Mouse (Mus musculus) embryo, embryonic 11.5 days (tissue): ENCODE data around the gene Galnt9.
A peak's percentile ranks its signal among the peaks of the same experiment; 100 is the strongest.

ENCODE experiments used
- DNase-seq: peaks from one replicate; pipeline ENCODE4 v3.0.0-alpha.2; 2012; ENCODE audit warnings: low read depth, low spot score

The Galnt9 gene

DNA sequence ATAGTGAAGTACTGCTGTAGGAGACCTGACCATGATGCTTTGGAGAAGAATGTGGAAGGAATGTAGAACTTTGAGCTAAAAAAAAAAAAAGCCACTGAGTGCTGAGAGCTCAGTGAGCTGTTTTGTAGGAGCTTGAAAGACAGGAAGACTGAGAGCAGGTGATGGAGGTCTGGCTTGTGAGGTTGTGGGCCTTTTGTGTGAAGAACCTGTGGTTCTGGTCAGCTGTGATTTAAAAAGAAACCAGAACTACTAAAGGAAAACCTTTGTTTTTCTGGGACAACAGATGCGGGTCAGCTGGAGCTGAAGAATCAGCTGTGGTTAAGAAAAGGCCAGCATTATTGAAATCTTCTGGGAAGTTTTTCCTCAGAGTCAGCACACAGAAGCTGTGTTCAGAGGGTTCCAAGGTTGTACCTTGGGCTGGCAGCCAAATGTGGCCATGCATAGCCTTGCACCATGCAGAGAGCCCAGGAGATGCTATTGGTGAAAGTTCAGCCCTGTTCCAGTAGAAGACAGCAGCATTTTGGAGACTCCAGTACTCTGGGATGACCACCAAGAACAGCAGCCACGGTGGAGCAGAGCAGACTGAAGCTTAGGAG is 85.5 kb downstream of the Galnt9 start:
- DNase-seq, result no peak

GRCm38 (mm10) chr5:110635951-110636707 is 92.0 kb downstream of the Galnt9 start:
- no peak for DNase-seq

GRCm38 (mm10) chr5:110638306-110639074 is 94.3 kb downstream of the Galnt9 start:
- DNase-seq, result no peak

GRCm38 (mm10) chr5:110639459-110639858 is 95.3 kb downstream of the Galnt9 start:
- DNase-seq, result peak; percentile 64

GRCm38 (mm10) chr5:110646377-110646776 is 102.2 kb downstream of the Galnt9 start:
- DNase-seq, result no peak

- DNase-seq, result peak; percentile 94
These were observed 108.8 kb downstream of the Galnt9 start, which contains the start of the genes Noc4l and Ddx51 for GRCm38 (mm10) chr5:110652719-110653648. Gene Noc4l (minus strand): TSS chr5:110653417. Gene Ddx51 (plus strand): TSS chr5:110653451.

DNA sequence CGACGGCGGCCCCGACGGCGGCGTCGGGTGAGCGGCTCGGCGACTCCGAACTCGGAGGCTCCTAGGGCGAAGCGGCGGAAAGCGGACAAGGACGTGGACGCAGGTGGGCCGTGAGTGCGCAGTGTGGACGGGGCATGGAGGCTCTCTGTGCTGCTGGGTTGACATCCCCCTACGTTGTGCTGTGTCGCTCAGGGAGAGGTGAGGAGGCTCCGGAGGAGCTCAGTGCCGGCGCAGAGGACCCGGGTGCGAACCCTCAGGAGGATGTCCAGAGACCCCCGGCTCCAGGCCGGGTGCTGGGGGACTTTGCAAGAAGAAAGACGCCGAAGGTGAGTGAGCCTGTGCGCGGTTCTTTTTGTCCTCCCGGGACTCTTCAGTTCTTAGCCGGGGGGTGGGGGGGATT is 109.5 kb downstream of the Galnt9 start:
- no peak for DNase-seq

DNA sequence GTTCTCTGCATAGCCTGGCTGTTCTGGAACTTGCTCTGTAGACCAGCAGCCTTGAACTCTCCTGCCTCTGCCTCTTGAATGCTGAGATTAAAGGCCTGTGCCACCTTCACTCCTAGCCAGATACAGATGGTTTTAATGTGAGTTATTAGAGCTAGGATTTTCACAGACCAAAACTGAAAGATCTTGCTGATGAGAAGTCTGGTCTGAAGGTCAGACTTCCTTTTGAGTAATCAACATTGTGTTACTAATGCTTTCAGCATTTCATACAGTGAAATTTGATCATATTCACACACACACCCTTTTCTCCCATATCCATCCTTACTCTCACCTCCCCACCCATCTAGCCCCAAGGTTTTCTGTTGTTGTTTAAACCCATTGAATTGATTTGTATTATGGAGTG is 115.5 kb downstream of the Galnt9 start:
- DNase-seq, result no peak

- DNase-seq, result no peak
These were observed 119.9 kb downstream of the Galnt9 start for GRCm38 (mm10) chr5:110664041-110664440.

DNA sequence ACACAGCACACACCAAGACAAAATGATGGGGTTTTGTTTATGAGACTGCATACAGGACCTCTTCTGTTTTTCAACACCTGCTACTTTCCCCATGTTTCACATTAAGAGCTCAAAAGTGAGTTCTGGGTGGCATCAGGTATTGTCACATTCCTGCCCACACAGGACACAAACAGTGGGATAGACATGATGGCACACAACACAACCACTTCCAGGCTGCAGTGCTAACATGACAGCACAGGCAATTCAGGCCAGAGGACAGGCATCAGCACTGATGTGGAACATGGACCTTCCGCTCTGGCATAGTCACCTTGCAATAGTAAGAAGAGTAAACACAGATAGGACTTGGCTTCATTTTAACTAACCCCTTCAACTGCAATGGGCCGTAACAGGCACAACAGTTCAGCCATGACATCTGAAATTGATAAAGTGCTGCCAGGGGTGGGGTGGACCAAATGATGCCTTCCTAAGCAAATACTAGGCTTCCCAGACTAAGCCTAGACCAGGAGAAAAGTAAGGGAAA is 120.7 kb downstream of the Galnt9 start:
- DNase-seq, result no peak

- DNase-seq, result no peak
These were observed 121.4 kb downstream of the Galnt9 start for GRCm38 (mm10) chr5:110665486-110666121.
